Comparison of ENCODE assay signal across 22 mouse cellular contexts in the genomic region with DNA sequence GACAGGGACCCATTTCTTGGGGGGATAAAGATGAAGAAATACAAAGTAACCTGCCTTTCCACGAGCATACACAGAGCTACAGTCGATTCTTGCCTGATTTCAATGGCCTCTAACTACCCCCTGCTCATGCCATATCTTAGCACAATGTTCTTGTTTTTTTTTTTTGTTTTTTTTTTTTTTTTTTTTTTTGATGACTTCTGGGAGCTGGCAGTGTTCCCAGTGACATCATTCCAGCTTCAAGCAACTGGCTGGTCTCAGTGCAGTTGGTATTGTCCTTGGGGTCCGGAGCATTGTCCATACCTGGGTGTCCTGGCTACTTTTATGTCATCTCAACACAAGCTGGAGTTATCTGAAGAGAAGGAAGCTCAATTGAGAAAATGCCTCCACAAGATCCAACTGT. TPM values are rescaled to one million over a fixed set of nuclear protein-coding genes. Genes with fewer than 3 reads are reported as not detected.
DNase-seq lines count a peak whose midpoint lies in the region; TF ChIP-seq lines count a peak whose summit lies in the region.
"Had no signal": no experiment of that assay in that cellular context is flagged by ENCODE, and none has a peak within 500 bp of the region (broad histone marks: within the 10 kb centered on the region; RNA-seq: fewer than 3 reads in every experiment).

No protein-coding gene starts in this region.

- no peaks in the 10 kb centered on the region; a peak in 1 of 4 replicates for H3K27me3 ChIP-seq in MEL (ENCODE audit: control insufficient read depth in 1 of 2, insufficient read depth in 2 of 2, low read length in 2 of 2)
- H3K27me3 ChIP-seq: embryonic facial prominence, embryonic 13.5 days; embryonic facial prominence, embryonic 15.5 days; forebrain, embryonic 12.5 days had no signal

- peaks cover 0 to 35% of the 10 kb centered on the region in 2 experiments; a peak in 2 of 4 replicates for H3K36me3 ChIP-seq in MEL (ENCODE audit: control insufficient read depth in 1 of 2, insufficient read depth in 2 of 2, low read length in 2 of 2)
- H3K36me3 ChIP-seq: embryonic facial prominence, embryonic 13.5 days; embryonic facial prominence, embryonic 15.5 days; forebrain, embryonic 10.5 days; forebrain, embryonic 12.5 days had no signal

- no peak for TF ChIP-seq EP300 in MEL (IDR thresholded peaks at IDR 0.05; ENCODE audit: low read depth in 1 of 2, low read length in 2 of 2)

- H3K79me2 ChIP-seq in MEL (ENCODE audit: control insufficient read depth, insufficient read depth, low read length, poor library complexity), result no peaks in the 10 kb centered on the region

- no peak overlapping the region for H3K4me3 ChIP-seq in MEL (ENCODE audit: control insufficient read depth in 1 of 2, insufficient read depth in 1 of 2, low read depth in 2 of 2, low read length in 2 of 2)
- H3K4me3 ChIP-seq: embryonic facial prominence, embryonic 13.5 days; embryonic facial prominence, embryonic 15.5 days; erythroblast, embryonic 14.5 days; forebrain, embryonic 10.5 days; forebrain, embryonic 12.5 days; gastrocnemius, adult 2 months had no signal

- TF ChIP-seq RAD21 in MEL (IDR thresholded peaks at IDR 0.05; ENCODE audit: low read depth, low read length), result no peak

- H3K27ac ChIP-seq in MEL (ENCODE audit: control insufficient read depth, low read depth, low read length), result no peak overlapping the region
- H3K27ac ChIP-seq: embryonic facial prominence, embryonic 13.5 days; embryonic facial prominence, embryonic 15.5 days; forebrain, embryonic 10.5 days; forebrain, embryonic 12.5 days; gastrocnemius, adult 2 months had no signal

- H3K9ac ChIP-seq in MEL (ENCODE audit: control insufficient read depth, low read depth, low read length, poor library complexity, severe bottlenecking), result no peak overlapping the region
- H3K9ac ChIP-seq: embryonic facial prominence, embryonic 13.5 days; embryonic facial prominence, embryonic 15.5 days; forebrain, embryonic 12.5 days had no signal

- peaks cover 33 to 43% of the 10 kb centered on the region in 2 experiments for H3K4me1 ChIP-seq in MEL (ENCODE audit: control insufficient read depth in 1 of 2, insufficient read depth in 2 of 2, low read length in 2 of 2)
- H3K4me1 ChIP-seq: embryonic facial prominence, embryonic 15.5 days; forebrain, embryonic 12.5 days had no signal

- H3K9me3 ChIP-seq in MEL (replicated peaks; ENCODE audit: insufficient read depth, low read length), result no peaks in the 10 kb centered on the region
- H3K9me3 ChIP-seq: embryonic facial prominence, embryonic 13.5 days; embryonic facial prominence, embryonic 15.5 days; forebrain, embryonic 10.5 days; forebrain, embryonic 12.5 days had no signal

- DNase-seq in adrenal gland, adult (ENCODE audit: inconsistent age in 2 of 2, low spot score in 1 of 2), result peak; percentile 48 to 51
- DNase-seq in adrenal gland, postnatal 4 days (ENCODE audit: low spot score in 2 of 2), result no peak
- peak; percentile 50 for DNase-seq in adrenal gland, postnatal 25 days
- no peak for DNase-seq in adrenal gland, adult 18-20 months (ENCODE audit: low spot score in 2 of 2)
- peak; percentile 33 for DNase-seq in MEL (ENCODE audit: low read depth, low spot score)
- DNase-seq in urinary bladder, postnatal 4 days (ENCODE audit: low spot score in 2 of 2), result no peak
- DNase-seq: adrenal gland, adult 8-10 months; B cell, adult 2 months; cerebellum, adult 11 months; cerebellum, adult 18-20 months; cerebellum, adult 8-10 months; cerebellum, adult 9-11 months; cerebellum, postnatal 14 days; cerebellum, postnatal 36 days; embryo, embryonic 11 days; gastrocnemius, adult 2 months had no signal

- TF ChIP-seq CTCF in MEL (IDR thresholded peaks at IDR 0.05 in 2 of 3, conservative IDR thresholded peaks at IDR 0.05 in 1 of 3; ENCODE audit: control insufficient read depth in 1 of 3, insufficient read depth in 1 of 3, low read depth in 2 of 3, low read length in 3 of 3, poor library complexity in 1 of 3, severe bottlenecking in 1 of 3), result no peak

- TF ChIP-seq POLR2A in MEL (IDR thresholded peaks at IDR 0.05; ENCODE audit: control insufficient read depth in 1 of 2, insufficient read depth in 1 of 2, low read depth in 1 of 2, low read length in 2 of 2, poor library complexity in 1 of 2), result no peak

TF ChIP-seq in MEL, 35 proteins besides CTCF, POLR2A, EP300 and RAD21:
- no peak for TF ChIP-seq HCFC1 (IDR thresholded peaks at IDR 0.05; ENCODE audit: low read depth, low read length)
- TF ChIP-seq ZNF384 (IDR thresholded peaks at IDR 0.05; ENCODE audit: low read depth, low read length), result peak; percentile 90
- no peak for TF ChIP-seq MYC (IDR thresholded peaks at IDR 0.05; ENCODE audit: low read depth, low read length)
- no peak for TF ChIP-seq MAFK (IDR thresholded peaks at IDR 0.05; ENCODE audit: borderline replicate concordance, low read depth, low read length)
- TF ChIP-seq JUND (IDR thresholded peaks at IDR 0.05; ENCODE audit: low read depth, low read length), result no peak

RNA-seq across cellular contexts. Expression of gene Mgst2, which starts 14.8 kb away (rescaled TPM):
- 10 to 100 TPM; 63.7 to 69.5 TPM for total RNA-seq in adrenal gland, postnatal 4 days (2021)
- total RNA-seq in adrenal gland, postnatal 25 days (2021), result 220 and 309 TPM in 2 replicates
- total RNA-seq in adrenal gland, adult 18-20 months (2021), result 100 to 1,000 TPM; 102 to 181 TPM
- 0.69 and 1.0 TPM in 2 replicates for total RNA-seq in MEL (2012; rRNA removed)
- polyA plus RNA-seq in MEL (2012; ENCODE audit: insufficient read depth in 1 of 2, insufficient read length in 2 of 2, low read depth in 1 of 2, low replicate concordance in 2 of 2, missing spikeins in 1 of 2), result 1 to 10 TPM in 1 of 2 experiments, not detected in 1; 3.1 TPM
- polyA plus RNA-seq: erythroblast, embryonic 14.5 days; forebrain, embryonic 12.5 days; forebrain, embryonic 14.5 days had no signal

Comparison
In these comparisons a context has a peak if more than half of its experiments do, and no peak if none do; other contexts are left out.
1. DNase-seq: peak in adrenal gland, adult (2 of 2), adrenal gland, postnatal 25 days (single experiment) and MEL (single experiment); none in adrenal gland, postnatal 4 days (0 of 2), adrenal gland, adult 18-20 months (0 of 2) and urinary bladder, postnatal 4 days (0 of 2).
2. RNA of gene Mgst2, which starts 14.8 kb away (total RNA-seq): 220 to 309 TPM in adrenal gland, postnatal 25 days, 102 to 181 TPM in adrenal gland, adult 18-20 months and 63.7 to 69.5 TPM in adrenal gland, postnatal 4 days; 0.69 to 1.0 TPM in MEL; every median in the first group is over 10 times any median in the second.